Mouse (Mus musculus) small intestine, adult 2 months (tissue): ENCODE measurements around the gene Ccdc65.

Source experiments
- CTCF ChIP-seq: fragments of 200-500 bp; IDR thresholded peaks from 2 replicates; pipeline ENCODE4 v1.5.1; 2012; ENCODE audit warnings: low read depth, mild to moderate bottlenecking, control low read depth, inconsistent platforms, low read length, moderate library complexity, mixed read lengths; ENCODE audit not compliant: insufficient replicate concordance, insufficient read length; ENCODE audit errors: extremely low read depth
- POLR2A ChIP-seq: fragments of 200-500 bp; IDR thresholded peaks from 2 replicates; pipeline ENCODE4 v1.6.1; 2012; ENCODE audit warnings: low read depth, mild to moderate bottlenecking, control low read depth, inconsistent platforms, low read length, moderate library complexity

- TF ChIP-seq POLR2A (no peak), CTCF (no peak)
Measured at GRCm38 (mm10) chr15:98662198-98662566, 45.8 kb upstream of the Ccdc65 start.
